8 mouse cellular contexts compared by ENCODE assay signal in the genomic region with DNA sequence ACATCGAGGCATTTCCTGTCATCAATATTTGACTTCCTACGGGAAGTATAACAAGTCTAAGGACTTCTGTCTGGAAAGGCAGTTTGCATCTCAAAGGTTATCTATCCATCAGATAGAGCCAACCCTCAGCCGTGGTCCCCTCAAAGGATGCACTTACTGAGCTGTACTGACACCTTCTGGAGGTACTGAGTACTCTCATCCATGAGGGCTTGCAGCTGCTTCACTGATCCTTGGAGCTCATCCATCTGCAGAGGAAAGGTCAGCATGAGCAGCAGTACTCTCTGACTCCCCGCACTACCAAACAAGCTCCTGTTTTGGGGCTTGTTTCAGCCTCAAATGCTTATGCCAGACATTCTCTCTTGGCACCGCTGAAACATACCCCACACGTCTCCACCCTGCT. TPM values are rescaled to one million over a fixed set of nuclear protein-coding genes. Genes with fewer than 3 reads are reported as not detected.
A peak's percentile ranks its signal among the peaks of the same experiment; 100 is the strongest.
DNase-seq lines count a peak whose midpoint lies in the region.

No protein-coding gene starts in this region.

- peak; percentile 53 for DNase-seq in adrenal gland, postnatal 14 days
- no peak for DNase-seq in adrenal gland, postnatal 4 days (ENCODE audit: low spot score in 2 of 2)
- peak; percentile 56 to 59 for DNase-seq in layer of hippocampus, postnatal 10 days (ENCODE audit: low spot score in 2 of 2)
- DNase-seq in layer of hippocampus, postnatal 36 days: no peak
- DNase-seq in ZHBTc4 (ENCODE audit: low read depth, low spot score): peak; percentile 71
- peak; percentile 56 to 62 for DNase-seq in kidney, adult 8-10 months
- DNase-seq in retina, adult 2 months (ENCODE audit: low read depth, low spot score): peak; percentile 58
- DNase-seq in c-Kit-positive CD71-positive TER-119-positive erythroid progenitor cells, embryonic 14.5 days (ENCODE audit: low spot score): no peak

RNA-seq across cellular contexts. Expression of gene Ndrg3, which starts 4.7 kb away (rescaled TPM):
- total RNA-seq in adrenal gland, postnatal 14 days (2021): 53.4 and 64.4 TPM in 2 replicates
- 10 to 100 TPM; 47.2 to 47.9 TPM for total RNA-seq in adrenal gland, postnatal 4 days (2021)
- 100 to 1,000 TPM; 360 to 416 TPM for total RNA-seq in layer of hippocampus, postnatal 10 days (2021)
- 100 to 1,000 TPM; 415 to 419 TPM for total RNA-seq in layer of hippocampus, postnatal 36 days (2021)

RNA-seq across cellular contexts. Expression of gene Dsn1, which starts 10.4 kb away (rescaled TPM):
- 8.3 and 9.2 TPM in 2 replicates for total RNA-seq in adrenal gland, postnatal 14 days (2021)
- 10 to 100 TPM; 19.9 to 22.3 TPM for total RNA-seq in adrenal gland, postnatal 4 days (2021)
- total RNA-seq in layer of hippocampus, postnatal 10 days (2021): 1 to 10 TPM; 5.2 to 8.3 TPM
- 1 to 10 TPM; 3.3 to 5.5 TPM for total RNA-seq in layer of hippocampus, postnatal 36 days (2021)

Comparison
In these comparisons a context has a peak if more than half of its experiments do, and no peak if none do; other contexts are left out.
1. DNase-seq: peak in adrenal gland, postnatal 14 days (single experiment), layer of hippocampus, postnatal 10 days (2 of 2), ZHBTc4 (single experiment), kidney, adult 8-10 months (2 of 2) and retina, adult 2 months (single experiment); none in adrenal gland, postnatal 4 days (0 of 2), layer of hippocampus, postnatal 36 days (0 of 2) and c-Kit-positive CD71-positive TER-119-positive erythroid progenitor cells, embryonic 14.5 days (single experiment).